Mouse (Mus musculus) olfactory bulb, adult 2 months (tissue): Measurements from ENCODE around the gene Tnfrsf21.

Source experiments
- CTCF ChIP-seq: fragments of 200-500 bp; IDR thresholded peaks from 2 replicates; pipeline ENCODE4 v1.5.1; 2012; ENCODE audit warnings: low read depth, mild to moderate bottlenecking, low read length, moderate library complexity; ENCODE audit not compliant: insufficient read depth
- POLR2A ChIP-seq: fragments of 200-500 bp; IDR thresholded peaks from 2 replicates; pipeline ENCODE4 v1.6.1; 2012; ENCODE audit warnings: mild to moderate bottlenecking, low read depth, low read length, moderate library complexity; ENCODE audit not compliant: insufficient read depth

DNA sequence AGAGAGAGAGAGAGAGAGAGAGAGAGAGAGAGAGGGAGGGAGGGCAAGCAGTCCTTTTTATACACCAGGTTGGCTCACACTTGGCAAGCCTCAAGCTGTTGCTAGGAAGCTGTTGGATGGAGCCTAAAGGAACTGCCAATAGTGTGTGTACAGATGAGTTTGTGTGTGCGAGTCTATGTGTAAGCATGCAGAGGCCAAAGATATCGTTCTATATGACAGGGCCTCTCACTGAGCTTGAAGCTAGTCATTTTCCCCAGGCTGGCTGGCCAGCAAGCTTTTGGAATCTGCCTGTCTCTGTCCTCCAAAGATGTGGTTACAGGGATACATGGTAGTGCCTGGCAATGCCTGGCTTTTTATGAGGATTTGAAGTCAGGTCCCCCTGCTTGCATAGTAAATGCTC is 104.7 kb downstream of the Tnfrsf21 start:
- TF ChIP-seq POLR2A, result no peak
- TF ChIP-seq CTCF, result no peak
